Mouse (Mus musculus) right cerebral cortex, adult 2 months (tissue): Measurements from ENCODE around the gene Crtac1.

ENCODE experiments used
- DNase-seq, 2 experiments: peaks; one replicate each; pipeline ENCODE4 v3.0.0; 2021 to 2022; ENCODE audit warnings: low spot score in 2 of 2

Crtac1 gene

DNA sequence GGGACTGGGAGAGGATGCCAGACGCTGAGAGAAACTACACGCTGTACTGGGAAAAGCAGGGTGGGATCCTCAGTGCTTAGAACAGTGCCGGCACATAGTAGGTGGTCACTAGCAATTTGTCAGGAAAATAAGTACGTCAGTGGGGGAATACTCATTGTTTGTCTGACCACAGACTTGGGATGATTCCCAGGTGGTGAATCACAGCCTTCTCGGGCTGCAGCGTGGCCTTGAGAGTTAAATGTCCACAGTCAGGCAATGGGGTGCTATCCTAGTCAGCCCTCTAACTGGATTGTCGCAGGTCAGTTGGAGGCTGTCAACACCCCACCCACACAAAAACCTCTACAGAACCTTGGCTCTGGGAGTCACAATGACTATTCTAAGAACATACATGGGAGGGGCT lies 100.1 kb downstream of the Crtac1 start:
- DNase-seq = no peak

GRCm38 (mm10) chr19:42328160-42328559 lies 103.4 kb downstream of the Crtac1 start:
- DNase-seq = no peak

DNA sequence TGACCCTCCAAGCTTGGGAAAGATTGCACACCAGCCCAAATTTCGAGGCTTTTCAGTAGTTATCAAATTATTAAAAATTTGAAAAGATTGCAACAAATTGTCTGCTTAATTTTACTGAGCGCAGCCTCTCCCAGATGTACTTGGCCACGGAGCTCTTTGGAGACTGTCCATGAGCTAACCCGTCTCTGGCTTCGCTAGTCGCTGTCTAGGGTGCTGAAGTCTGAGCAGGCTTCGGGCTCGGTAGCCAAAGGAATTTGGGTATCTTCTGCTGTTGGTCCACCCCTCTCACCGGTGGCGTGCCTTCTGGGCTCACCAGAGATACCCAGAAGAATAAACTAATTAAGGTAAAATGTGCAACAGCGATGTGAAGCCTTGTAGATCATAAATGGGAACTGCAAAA lies 105.7 kb downstream of the Crtac1 start:
- no peak for DNase-seq

DNA sequence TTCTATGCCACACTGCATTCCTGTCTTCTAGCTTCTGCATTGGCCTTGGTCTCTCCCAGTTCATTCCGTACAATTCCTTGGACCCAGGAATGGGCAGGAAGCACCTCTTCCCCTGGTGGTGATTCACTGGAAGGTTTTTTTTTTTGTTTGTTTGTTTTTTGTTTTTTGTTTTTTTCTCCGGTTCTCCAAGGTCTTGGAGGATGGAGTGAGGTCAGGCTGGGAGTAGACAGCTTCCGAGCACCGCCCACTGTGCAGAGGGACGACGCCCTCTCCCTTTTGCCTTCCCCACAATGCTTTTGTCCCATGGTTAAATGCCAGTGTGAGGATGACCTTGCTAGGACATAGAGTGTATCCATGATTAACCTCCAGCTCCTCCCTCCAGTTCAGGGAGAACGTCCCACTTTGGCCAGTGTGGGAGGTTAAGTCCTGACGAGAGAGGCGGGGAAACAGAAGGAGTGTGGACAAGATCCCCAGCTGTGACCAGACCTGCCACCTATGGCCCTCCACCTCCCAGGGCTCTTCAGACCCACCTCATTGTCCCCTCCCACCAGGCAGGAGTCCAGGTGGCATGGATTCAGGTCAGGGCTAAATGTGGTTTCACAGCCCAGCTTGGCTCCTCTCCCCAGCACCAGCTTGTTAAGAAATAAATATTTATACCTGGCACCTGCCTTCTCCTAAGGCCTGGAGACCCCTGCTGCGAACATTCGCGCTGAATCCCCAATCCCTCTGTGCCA lies 109.1 kb downstream of the Crtac1 start:
- no peak for DNase-seq

GRCm38 (mm10) chr19:42321936-42322335 lies 109.6 kb downstream of the Crtac1 start:
- DNase-seq = no peak

GRCm38 (mm10) chr19:42317648-42318425 lies 113.7 kb downstream of the Crtac1 start:
- DNase-seq = peak; percentile 58 to 64

GRCm38 (mm10) chr19:42316998-42317397 lies 114.6 kb downstream of the Crtac1 start:
- DNase-seq = peak; percentile 35 to 40

DNA sequence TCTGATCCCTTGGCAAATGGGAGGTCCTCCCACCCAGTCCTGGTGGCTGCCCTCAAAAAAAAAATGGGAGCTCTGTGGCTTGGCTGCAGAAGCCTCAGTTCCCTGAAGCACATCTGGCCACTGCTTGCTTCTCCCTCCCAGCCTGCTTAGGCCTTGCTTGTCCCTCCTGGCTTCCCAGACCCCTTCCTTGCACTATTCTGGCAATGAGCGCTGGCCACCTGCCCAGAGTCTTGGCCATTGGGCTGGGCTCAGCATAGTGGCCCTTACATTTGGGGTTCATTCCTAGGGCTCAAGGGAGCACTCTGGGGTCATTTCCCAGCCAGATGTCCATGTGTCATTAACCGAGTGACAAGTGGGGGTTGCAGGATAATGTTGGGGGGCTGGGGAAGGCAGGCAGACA lies 115.1 kb downstream of the Crtac1 start:
- peak; percentile 44 to 47 for DNase-seq

DNA sequence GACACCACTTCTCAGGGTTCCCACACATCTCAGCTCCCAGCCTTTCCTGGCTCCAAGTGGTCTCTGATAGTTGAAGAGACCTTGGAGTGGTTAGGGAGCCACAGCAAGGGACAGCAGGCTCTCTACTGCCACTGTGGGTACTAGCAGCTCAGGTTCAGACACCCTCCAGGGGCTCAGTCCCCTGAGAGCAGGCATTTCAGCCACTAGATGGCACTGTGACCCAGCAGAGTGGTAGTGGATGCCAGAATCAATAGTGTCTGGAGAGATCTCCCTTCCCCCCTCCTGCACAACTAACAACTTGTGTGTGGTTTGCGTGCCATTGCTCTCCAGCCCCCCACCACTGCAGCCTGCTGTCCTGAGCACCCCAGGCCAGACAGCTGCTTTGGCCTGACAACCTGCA lies 115.7 kb downstream of the Crtac1 start:
- peak; percentile 91 to 96 for DNase-seq

DNA sequence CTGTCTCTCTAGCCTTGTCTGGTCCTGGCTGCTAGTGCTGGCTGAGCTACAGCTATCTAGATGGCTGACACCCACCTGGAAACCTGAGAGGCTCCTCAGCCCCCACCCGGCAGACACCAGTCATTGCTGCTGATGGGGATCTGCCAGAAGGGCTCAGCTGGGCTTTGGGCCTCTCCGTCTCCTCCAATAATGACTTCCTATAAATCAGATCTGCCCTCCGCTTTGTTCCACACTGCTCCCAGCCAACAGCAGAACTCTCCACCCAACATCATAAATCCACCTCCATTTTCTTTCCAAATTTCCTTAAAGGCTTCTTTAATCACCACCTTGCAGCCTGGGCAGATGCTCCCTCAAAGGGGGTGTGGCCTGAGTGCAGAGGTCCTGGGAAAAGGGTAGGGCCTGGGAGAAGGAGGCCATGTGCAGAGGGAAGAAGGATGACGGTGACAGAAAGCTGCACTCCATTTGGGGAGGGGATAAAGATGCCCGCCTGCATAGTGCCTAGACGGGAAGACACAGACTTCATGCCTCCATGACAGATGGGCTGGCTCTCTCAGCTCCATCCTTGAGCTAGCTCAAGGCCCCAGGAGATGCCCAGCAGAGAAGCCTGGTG lies 116.4 kb downstream of the Crtac1 start:
- no peak for DNase-seq

DNA sequence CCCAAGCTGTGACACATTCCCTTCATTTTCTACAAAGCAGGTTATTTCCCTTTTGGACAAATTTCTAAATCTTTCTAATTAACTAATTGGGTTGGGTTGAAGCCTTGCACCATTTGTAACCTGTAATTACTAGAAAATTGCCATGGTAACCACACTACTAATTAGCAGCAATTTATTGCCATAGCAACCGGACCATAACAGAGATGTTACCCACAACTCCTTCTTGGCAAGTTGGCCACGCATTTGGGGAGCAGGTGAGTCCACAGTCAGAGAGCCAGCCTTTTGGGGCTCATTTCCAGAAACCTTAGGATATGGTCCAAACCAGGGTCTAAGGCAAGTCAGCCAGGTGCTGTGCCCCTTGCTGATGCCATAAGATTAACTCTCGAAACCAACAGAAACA lies 119.4 kb downstream of the Crtac1 start:
- DNase-seq = no peak

- no peak for DNase-seq
Observed at GRCm38 (mm10) chr19:42311332-42311731, 120.3 kb downstream of the Crtac1 start.

- DNase-seq = no peak
Observed at GRCm38 (mm10) chr19:42308931-42309330, 122.7 kb downstream of the Crtac1 start.

DNA sequence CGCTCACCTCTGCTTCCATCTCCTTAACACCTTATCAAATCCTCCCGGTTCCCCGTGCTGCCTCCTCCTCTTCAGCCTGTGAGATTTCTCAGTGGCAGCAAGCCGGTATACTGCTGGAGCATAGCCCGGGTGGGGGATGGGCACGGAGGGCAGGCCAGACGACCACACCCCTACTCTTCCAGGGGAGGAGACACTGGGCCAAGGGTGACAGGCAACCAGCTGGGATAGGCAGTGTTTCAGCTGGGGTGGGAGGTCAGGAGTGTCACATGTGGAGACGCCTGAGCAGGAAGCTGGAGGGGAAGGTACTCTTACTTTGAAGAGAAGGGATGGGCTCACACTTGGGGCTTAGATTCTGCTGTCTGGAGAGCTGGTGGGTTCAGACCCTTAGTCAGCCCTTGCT lies 124.6 kb downstream of the Crtac1 start:
- DNase-seq = no peak

DNA sequence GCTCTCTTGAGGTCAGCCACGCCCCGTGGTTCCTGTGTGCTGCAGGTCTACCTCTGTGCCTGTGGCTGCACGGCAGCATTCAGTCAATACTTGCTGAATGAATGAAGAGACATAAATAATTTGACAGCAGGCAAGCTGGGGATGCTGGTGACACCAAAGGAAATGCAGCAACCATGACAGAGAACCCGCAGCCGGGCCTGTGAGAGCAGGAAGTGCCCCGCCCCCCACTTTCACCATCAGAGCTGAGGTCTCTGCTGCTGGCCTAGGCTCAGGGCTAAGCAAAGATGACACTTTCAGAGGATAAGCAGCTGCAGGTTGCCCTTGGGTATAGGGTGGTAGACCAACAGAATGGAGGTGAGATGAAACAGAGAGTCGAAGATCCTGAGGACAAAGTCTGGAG lies 125.4 kb downstream of the Crtac1 start:
- no peak for DNase-seq

DNA sequence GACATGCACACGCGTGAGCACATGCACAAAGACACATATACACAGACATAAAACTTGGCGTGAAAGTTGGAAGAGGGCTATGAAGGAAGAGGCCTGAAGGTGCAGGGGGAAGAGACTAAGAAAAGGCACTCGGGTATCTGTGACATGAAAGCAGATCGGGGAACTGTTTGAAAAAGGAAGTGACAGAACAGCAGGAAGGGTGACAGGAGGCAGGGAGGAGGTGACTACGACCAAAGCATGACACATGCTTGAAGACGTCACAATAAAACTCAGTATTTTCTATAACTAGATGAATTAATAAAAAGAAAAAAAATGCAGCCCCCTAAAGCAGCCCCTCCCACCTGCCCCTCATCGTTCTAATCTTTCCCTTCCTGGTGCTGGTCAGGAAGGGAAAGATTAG lies 125.8 kb downstream of the Crtac1 start:
- no peak for DNase-seq

DNA sequence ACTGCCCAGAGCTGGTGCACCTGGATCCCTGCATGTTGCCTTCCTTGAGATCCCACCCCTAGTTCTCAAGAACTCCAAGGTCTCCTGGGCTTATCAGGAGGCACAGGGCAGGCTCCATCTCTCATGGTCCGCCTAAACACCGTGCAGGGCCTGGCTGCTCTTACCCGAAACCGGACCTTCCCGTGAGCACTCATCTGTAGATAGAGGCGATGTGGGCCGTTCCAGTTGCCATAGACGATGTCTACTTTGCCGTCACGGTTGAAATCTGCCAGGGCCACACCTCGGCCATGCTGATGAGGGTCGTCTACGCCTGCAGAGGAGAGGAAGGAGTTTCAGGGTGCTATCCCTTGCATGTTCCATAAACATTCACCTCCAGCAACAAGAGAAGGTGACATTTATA lies 127.1 kb downstream of the Crtac1 start:
- DNase-seq = no peak

GRCm38 (mm10) chr19:42303210-42303813 lies 128.3 kb downstream of the Crtac1 start:
- no peak for DNase-seq

GRCm38 (mm10) chr19:42293216-42293615 lies 138.4 kb downstream of the Crtac1 start:
- DNase-seq = peak in 1 of 2 experiments; percentile 26

DNA sequence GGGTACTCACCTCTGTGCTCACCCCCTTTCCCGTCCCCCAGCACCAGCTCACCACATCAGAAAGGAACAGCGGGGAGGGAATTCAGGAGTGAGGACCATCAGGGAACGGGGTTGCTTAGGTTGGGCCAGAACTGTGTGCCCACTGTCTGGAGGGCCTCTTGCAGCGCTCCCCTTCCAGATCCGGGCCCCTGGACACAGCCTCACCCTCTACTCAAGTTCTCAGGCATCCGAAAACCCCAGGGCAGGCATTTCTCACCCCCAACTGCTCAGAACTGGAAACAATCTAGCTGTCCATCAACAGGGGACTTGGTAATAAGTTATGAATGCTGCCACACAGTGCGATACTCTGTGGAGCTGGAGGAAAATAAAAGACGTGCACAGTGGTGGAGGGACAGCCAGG lies 139.5 kb downstream of the Crtac1 start:
- DNase-seq = no peak

DNA sequence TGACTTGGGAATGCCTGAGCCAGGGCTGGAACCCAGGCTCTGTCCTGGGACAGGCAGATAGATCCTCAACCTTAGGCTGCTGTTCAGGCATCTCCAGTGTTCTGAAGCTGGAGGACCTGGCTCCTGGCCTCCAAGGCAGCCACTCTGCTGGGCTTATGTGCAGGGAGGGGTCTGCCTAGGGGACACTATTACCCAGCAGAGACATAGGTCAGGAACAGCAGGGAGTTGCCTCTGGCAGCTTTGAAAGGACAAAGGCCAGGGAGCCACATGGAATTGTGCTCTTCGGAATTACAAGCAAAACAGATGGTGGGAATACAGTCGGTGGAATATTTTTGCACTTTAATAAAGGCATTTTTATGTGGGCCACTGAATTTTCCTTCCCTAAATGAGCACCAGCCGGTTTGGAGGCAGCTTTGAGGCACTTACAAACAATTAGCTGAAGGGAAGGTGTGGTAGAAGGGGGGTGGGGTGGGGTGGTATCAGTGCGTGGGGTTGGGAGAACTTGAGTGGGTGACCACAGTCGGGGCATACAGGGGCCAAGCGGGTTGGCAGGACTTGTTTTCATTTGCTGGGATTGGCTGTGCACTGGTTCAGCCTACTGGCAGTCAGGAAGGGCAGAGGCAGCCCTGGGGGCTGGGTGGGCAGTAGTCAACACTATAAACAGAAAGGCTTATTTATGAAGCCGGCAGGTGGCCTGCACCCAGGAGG lies 140.5 kb downstream of the Crtac1 start:
- peak; percentile 31 to 43 for DNase-seq

DNA sequence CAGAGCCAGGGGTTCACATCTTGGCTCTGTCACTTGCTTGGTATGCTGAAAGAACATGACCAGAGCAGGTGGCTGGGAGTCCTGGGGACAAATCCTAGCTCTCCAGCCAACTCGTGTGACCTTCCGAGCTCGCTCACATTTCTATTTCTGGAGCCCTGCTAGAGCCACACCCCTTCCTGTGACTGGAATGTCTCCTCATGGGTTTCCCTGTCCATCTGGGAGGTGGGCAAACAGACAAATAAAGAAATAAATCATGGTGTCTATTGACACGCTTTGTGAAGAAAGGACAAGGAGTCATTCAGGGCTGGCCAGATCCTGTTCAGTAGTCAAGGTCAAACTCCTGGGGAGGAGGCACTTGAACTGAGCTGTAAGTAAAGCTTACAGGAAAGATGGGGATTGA lies 143.2 kb downstream of the Crtac1 start:
- DNase-seq = no peak
